Mouse (Mus musculus) embryonic fibroblast, embryonic 13.5 days (primary cell): ENCODE measurements at regions not wholly inside any gene's neighbourhood (a gene's known extent, or its start where the extent isn't known, plus 50 kb on each side); places are given as distances from the start of the nearest gene placed in this dataset.

Experiments
- CTCF ChIP-seq: IDR thresholded peaks from 2 replicates; pipeline ENCODE4 v1.5.1; 2011; ENCODE audit warnings: mild to moderate bottlenecking, control low read depth, low read length, moderate library complexity, borderline replicate concordance; ENCODE audit not compliant: insufficient read depth
- POLR2A ChIP-seq: IDR thresholded peaks from 2 replicates; pipeline ENCODE4 v1.6.1; 2011; ENCODE audit warnings: low read depth, mild to moderate bottlenecking, control low read depth, low read length, moderate library complexity

GRCm38 (mm10) chr9:49988064-49988463, 189.3 kb upstream of the Ncam1 start:
- TF ChIP-seq CTCF: no peak
- TF ChIP-seq POLR2A: no peak
